Mouse (Mus musculus) left cerebral cortex, adult 2 months (tissue): ENCODE data around the gene Ints7. TPM values are rescaled to one million over a fixed set of nuclear protein-coding genes. Genes with fewer than 3 reads are reported as not detected.
A peak's percentile ranks its signal among the peaks of the same experiment; 100 is the strongest.

Experiments used
- DNase-seq, 2 experiments: peaks; one replicate each; pipeline ENCODE4 v3.0.0; 2021 to 2022; ENCODE audit warnings: low spot score in 2 of 2, mixed read lengths in 1 of 2; ENCODE audit errors: extremely low spot score in 1 of 2
- H3K27ac ChIP-seq: fragments of 200-600 bp; 2 replicates; pipeline ENCODE4 v1.8.1; 2022
- H3K4me3 ChIP-seq: fragments of 200-600 bp; 2 replicates; pipeline ENCODE4 v1.8.1; 2022
- CTCF ChIP-seq: fragments of 200-600 bp; IDR thresholded peaks from 2 replicates; pipeline ENCODE4 v1.8.1; 2022; ENCODE audit warnings: antibody characterized with exemption, mild to moderate bottlenecking, moderate library complexity
- intact Hi-C: fragments of 180-260 bp; cut with DNase I; formaldehyde crosslinking; loops from one replicate; pipeline ENCODE4 v1.15.1; 2025
- total RNA-seq, 2 experiments: library from RNA; stranded (reverse); gene quantifications; 2 replicates each; pipeline ENCODE4 v1.2.3; 2021

The Ints7 gene
- total RNA-seq, 2 experiments from 2014 or later, result 32.7 to 34.9 TPM

- no peak for DNase-seq
- Histone ChIP-seq H3K4me3 (no peak overlapping the region), H3K27ac (no peak overlapping the region)
- intact Hi-C loops, result no loop called here
- TF ChIP-seq CTCF, result peak; percentile 52
Observed at GRCm38 (mm10) chr1:191585704-191586103, 10.3 kb downstream of the Ints7 start.

GRCm38 (mm10) chr1:191587062-191587461 is 11.6 kb downstream of the Ints7 start:
- DNase-seq, result no peak
- Histone ChIP-seq H3K4me3 (no peak overlapping the region), H3K27ac (no peak overlapping the region)
- peak; percentile 53 for TF ChIP-seq CTCF
- intact Hi-C loops, result no loop called here

- TF ChIP-seq CTCF, result no peak
- no peak for DNase-seq
- Histone ChIP-seq H3K4me3 (no peak overlapping the region), H3K27ac (no peak overlapping the region)
- intact Hi-C loops, result no loop called here
Observed at GRCm38 (mm10) chr1:191588749-191589148, 13.3 kb downstream of the Ints7 start.

GRCm38 (mm10) chr1:191592016-191592720 is 16.7 kb downstream of the Ints7 start:
- TF ChIP-seq CTCF, result no peak
- DNase-seq, result peak in 1 of 2 experiments; percentile 24
- 0 out of 2 replicates have a peak overlapping the region, but pooled peaks have one; percentile 3 for H3K4me3 ChIP-seq
- intact Hi-C loops, result loop anchor here (5.0 to 10.0 kb wide), 2 partner anchors 130 to 513 kb away; no protein-coding TSS in a partner anchor
- peak overlapping the region; percentile 89 for H3K27ac ChIP-seq

GRCm38 (mm10) chr1:191596076-191596475 is 20.6 kb downstream of the Ints7 start:
- Histone ChIP-seq H3K4me3 (no peak overlapping the region), H3K27ac (no peak overlapping the region)
- no peak for TF ChIP-seq CTCF
- intact Hi-C loops, result loop anchor here (10.0 kb wide), 1 partner anchor 509 kb away; no protein-coding TSS in a partner anchor
- DNase-seq, result no peak

GRCm38 (mm10) chr1:191599210-191599609 is 23.8 kb downstream of the Ints7 start:
- Histone ChIP-seq H3K27ac (no peak overlapping the region), H3K4me3 (no peak overlapping the region)
- no peak for DNase-seq
- no peak for TF ChIP-seq CTCF
- intact Hi-C loops, result loop anchor here (10.0 kb wide), 1 partner anchor 506 kb away; no protein-coding TSS in a partner anchor

- Histone ChIP-seq H3K27ac (no peak overlapping the region), H3K4me3 (no peak overlapping the region)
- intact Hi-C loops, result no loop called here
- no peak for DNase-seq
- no peak for TF ChIP-seq CTCF
Observed at GRCm38 (mm10) chr1:191604690-191605089, 29.3 kb downstream of the Ints7 start.

GRCm38 (mm10) chr1:191609051-191609450 is 33.6 kb downstream of the Ints7 start:
- no peak for DNase-seq
- intact Hi-C loops, result no loop called here
- no peak overlapping the region for H3K27ac ChIP-seq
- no peak for TF ChIP-seq CTCF
- H3K4me3 ChIP-seq, result no peak overlapping the region

- no peak for TF ChIP-seq CTCF
- Histone ChIP-seq H3K4me3 (no peak overlapping the region), H3K27ac (peak overlapping the region; percentile 6; the same call in 1 of the 2 replicates)
- DNase-seq, result no peak
- intact Hi-C loops, result no loop called here
Observed at GRCm38 (mm10) chr1:191609578-191609977, 34.1 kb downstream of the Ints7 start.

GRCm38 (mm10) chr1:191610357-191610756 is 34.9 kb downstream of the Ints7 start:
- peak overlapping the region; percentile 37; the same call in 1 of the 2 replicates for H3K27ac ChIP-seq
- no peak for TF ChIP-seq CTCF
- intact Hi-C loops, result loop anchor here (1.0 to 2.0 kb wide), 4 partner anchors 17 to 342 kb away; no protein-coding TSS in a partner anchor
- DNase-seq, result peak; percentile 41 to 74
- no peak overlapping the region for H3K4me3 ChIP-seq

GRCm38 (mm10) chr1:191611686-191612085 is 36.2 kb downstream of the Ints7 start:
- no peak for DNase-seq
- TF ChIP-seq CTCF, result no peak
- intact Hi-C loops, result loop anchor here (1.0 to 2.0 kb wide), 2 partner anchors 106 to 341 kb away; partner anchors contain the start of gene Lpgat1
- peak overlapping the region; percentile 83 for H3K27ac ChIP-seq
- peak overlapping the region; percentile 13 for H3K4me3 ChIP-seq

GRCm38 (mm10) chr1:191612877-191613276 is 37.4 kb downstream of the Ints7 start:
- H3K4me3 ChIP-seq, result no peak overlapping the region
- no peak for DNase-seq
- intact Hi-C loops, result loop anchor here (1.0 kb wide), 1 partner anchor 104 kb away; the partner anchor contains the start of gene Lpgat1
- no peak overlapping the region for H3K27ac ChIP-seq
- TF ChIP-seq CTCF, result no peak
